Mouse (Mus musculus) spleen, postnatal 14 days (tissue): Measurements from ENCODE around the gene Lmo4.

Experiments
- DNase-seq, 2 experiments: peaks; one replicate each; pipeline ENCODE4 v3.0.0; 2021 to 2022; ENCODE audit warnings: low spot score in 2 of 2

The Lmo4 gene

DNA sequence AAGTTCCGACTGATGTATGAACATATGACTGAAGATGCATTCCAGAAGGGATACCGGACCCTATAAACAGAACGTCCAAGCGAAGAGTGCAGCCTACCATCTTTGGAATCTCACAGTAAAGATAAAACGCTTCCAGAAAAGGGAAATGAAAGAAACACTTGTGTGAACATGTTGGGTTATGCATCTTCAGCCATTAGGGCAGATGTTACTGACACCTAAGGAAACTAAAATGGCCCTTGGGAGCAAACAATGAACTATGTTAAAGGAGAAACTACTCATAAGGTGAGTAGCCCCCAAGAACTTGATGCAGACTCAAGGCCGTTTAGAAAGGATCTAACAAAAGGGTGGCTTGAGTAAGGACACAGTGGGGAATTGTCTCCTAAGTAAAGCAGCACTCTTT, 54.0 kb downstream of the Lmo4 start:
- DNase-seq = no peak

DNA sequence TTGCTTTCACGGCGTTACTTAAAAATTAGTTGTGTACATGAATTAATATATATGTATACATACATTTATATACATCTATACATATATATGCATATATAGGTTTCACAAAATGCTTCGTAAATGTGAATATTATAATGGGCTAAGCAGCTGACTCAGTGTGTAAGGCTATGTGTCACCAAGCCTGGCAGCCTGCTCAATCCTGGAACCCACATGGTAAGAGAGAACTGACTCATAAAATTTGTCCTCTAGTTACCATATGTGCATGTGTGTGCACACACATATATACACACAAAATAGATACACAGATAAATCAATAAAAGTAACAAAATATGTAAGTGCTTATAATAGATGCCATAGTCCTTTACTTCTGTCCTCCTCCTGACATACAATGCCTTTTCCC, 56.8 kb downstream of the Lmo4 start:
- DNase-seq = no peak

DNA sequence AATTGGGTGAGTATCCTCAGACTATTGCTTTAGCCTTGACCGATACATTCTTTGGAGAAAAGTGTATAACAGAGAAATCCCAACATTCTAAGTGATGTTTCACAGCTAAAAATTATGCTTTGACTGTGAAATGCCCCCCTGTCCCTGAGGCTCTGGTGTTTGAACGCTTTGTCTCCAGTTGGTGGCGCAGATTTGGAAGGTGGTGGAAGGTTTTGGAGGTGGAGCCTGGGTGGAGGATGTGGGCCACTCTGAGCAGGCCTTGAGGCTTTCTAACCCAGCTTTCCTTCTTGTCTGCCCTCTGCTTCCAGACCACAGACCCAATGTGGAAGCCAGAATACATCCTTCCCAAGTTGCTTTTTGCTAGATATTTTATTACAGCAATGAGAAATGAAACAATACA, 57.8 kb downstream of the Lmo4 start:
- DNase-seq = no peak

DNA sequence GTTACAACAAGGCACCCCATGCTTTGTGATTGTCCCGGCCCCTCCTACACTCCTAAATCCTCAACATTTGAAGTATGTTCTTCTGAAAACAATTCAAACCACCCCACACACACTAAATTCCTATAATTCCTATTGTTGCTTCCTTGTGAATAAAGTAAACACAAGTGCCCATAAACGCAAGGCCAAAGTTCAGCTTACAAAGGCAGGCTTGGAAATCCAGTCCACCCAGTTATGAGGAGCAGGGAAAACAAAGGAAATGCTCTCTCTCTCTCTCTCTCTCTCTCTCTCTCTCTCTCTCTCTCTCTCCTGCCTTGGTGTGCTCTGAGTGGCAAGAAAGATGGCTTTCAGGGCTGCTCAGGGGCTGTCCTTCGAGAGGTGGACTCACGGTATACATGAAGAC, 61.0 kb downstream of the Lmo4 start:
- no peak for DNase-seq

DNA sequence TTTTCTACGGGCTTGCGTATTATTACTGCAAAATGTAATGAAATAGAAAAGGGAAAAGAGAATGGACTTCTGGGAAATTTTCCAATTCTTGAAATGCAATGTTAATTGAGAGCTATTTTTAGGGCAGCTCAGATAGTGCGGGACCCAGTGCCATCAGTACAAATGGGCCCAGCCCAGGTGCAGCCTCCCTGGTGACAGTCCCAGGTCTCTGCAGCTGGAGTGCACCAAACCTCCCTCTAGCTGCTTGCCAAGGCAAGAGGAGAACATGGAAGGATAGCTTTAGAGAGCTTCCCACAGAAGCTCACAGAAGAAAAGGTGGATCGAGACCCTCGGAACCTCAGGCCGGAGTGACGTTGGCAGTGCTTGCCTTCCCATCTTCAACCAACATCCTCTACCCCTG, 62.1 kb downstream of the Lmo4 start:
- DNase-seq = no peak

DNA sequence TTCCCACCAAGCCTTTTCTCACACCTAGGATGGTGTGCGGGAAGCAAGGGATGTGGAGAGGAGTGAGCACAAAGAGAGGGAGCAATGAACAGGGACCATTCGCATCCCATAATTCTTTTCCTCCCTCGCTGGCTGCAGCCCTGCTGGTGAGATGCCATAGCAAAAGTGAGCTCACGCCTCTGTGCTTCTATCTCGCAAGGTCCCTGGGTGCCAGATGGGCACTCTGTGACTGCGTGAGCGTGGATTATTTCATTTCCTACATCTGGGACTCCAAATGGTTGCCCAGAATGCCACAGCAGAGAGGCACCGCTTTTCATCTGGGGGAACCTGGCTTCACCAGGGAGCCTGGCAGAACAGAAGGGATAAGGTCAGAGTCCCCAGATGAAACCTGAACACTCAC, 63.2 kb downstream of the Lmo4 start:
- DNase-seq = no peak

DNA sequence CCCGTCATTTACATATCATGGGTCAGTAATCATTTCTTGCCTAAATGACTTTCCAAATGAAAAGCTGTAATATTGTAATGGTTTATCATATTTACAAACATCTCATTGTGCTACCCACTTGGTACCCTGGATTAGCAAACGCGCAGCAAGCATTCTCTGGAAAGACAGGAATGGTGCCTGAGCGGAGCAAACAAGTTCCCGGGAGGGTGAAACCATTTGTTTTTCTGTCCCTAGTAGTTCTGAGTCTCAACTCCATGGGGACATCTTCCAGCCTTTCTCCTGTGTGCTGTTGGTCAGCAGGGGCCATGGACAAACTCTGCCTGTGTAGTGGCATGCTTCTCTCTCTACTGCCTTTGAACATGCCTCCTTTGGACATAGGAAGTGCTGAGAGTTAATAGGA, 64.2 kb downstream of the Lmo4 start:
- no peak for DNase-seq

DNA sequence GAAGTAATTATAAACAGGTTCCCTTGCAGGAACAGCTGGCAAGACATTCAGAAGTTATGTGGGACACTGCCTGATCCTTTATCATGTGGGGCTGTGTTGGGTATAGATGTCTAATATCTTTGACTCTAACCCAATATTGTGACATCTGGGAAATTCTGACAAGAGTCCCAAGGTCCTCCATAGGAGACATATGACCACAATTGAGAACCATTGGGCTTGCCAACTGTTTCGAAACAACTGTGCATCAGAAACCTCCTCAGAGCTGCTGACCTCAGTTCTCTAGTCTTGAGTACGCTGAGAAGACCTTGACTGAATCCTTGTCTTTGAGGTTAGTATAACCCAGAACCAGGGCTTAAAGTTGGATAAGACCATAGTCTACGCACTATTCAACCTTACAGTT, 66.4 kb downstream of the Lmo4 start:
- no peak for DNase-seq
